Mouse (Mus musculus) ES-E14 (cell line): Measurements from ENCODE around the gene Parp2.

Experiments
- HCFC1 ChIP-seq: IDR thresholded peaks from 2 replicates; pipeline ENCODE4 v1.6.1; 2012; ENCODE audit warnings: low read length, inconsistent platforms, borderline replicate concordance; ENCODE audit not compliant: insufficient read depth
- ZC3H11A ChIP-seq: IDR thresholded peaks from 2 replicates; pipeline ENCODE4 v1.6.1; 2012; ENCODE audit warnings: low read depth, mild to moderate bottlenecking, inconsistent platforms, low read length, borderline replicate concordance
- ZNF384 ChIP-seq: IDR thresholded peaks from 2 replicates; pipeline ENCODE4 v1.6.1; 2012; ENCODE audit warnings: low read depth, low read length, inconsistent platforms

DNA sequence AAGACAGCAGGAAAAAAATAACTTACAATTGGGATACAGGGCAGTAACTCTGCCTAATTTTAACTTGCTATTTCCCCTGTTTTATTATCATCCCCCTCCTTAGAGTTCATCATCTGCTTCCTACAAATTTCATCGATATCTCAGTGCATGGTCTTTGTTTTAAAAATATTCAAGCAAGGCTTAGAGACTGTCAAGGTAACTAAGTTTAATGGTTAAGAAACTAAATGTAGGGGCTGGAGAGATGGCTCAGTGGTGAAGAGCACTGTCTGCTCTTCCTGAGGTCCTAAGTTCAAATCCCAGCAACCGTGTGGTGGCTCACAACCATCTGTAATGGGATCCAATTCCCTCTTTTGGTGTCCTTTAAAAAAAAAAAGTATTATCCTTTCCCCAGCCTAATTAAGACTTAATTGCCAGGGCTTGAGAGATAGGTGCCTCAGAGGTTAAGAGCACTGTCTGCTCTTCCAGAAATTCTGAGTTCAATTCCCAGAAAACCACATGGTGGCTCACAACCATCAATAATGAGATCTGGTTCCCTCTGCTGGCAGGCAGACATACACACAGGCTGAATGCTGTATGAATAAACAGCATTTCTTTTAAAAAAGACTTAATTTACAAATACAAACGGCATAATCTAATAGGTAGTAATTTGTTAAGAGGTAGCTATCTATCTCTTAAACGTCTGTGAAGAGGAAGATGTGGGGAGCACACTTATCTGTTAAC is 4.6 kb upstream of the Parp2 start:
- no peak for TF ChIP-seq HCFC1
- TF ChIP-seq ZNF384 = no peak
- TF ChIP-seq ZC3H11A = no peak
